Mouse (Mus musculus): ENCODE data around the gene Cacng2. TPM values are rescaled to one million over a fixed set of nuclear protein-coding genes. Genes with fewer than 3 reads are reported as not detected.

Cacng2 gene
- polyA plus RNA-seq (2014; fragmentation: Illumina TruSeq; extraction: RNeasy Lipid Tissue Mini Kit (QIAGEN cat#74804); ENCODE audit: low read depth, low replicate concordance), result 0.06 TPM

GRCm38 (mm10) chr15:78119704-78120103 is at the start of gene Cacng2:
Cacng2 (minus strand) TSS chr15:78120028.

DNA sequence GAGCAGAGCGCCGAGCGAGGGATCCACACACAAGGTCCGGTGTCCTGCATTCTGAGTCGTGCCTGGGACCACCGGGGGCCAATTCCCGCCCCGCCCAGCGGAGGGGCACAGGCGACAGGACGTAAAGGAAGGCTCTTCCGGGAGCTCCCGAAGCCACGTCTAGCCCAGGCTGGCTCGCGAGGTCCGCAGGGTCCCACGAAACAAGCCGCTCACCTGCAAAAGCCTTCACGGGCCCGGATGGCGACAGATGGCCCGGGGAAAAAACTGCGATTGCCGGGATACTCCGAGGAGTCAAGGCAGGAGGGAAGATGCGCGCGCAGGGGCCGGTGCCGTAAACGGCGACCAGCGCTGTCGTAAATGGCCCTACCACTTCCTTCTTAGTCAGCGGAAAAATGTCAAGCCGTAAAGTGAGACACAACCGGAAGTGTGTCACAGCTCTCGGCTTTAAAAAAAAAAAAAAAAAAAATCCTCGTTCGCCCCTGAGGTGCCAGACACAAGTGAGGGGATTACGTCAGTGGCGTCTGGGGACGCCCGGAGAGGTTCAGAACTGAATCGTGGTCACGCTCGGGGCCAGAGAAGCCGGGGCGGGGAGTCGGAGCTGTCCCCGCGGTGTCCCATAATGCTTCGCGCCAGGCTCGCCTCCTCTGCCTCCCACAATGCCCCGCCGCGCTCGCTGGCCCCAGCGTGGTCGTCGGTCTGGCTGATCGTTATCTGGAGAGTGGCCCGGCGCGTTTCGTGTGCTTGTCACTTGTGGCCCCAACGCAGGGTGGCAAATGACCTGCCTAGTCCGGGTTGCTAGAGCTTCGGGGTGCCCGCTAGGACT is 149.1 kb downstream of the Cacng2 start, which contains the start of gene Eif3d:
TSS of gene Eif3d (minus strand) at position 344 of the 823 bp plus-strand sequence.

GRCm38 (mm10) chr15:77956404-77956901 is 163.4 kb downstream of the Cacng2 start, which contains the start of gene Foxred2:
Foxred2 (minus strand) TSS chr15:77956722.

Other genes starting within 250 kb of the Cacng2 start
- 55.4 TPM for gene Txn2, start 191.0 kb downstream of the Cacng2 start, polyA plus RNA-seq (2014; fragmentation: Illumina TruSeq; extraction: RNeasy Lipid Tissue Mini Kit (QIAGEN cat#74804); ENCODE audit: low read depth, low replicate concordance)
- 2.6 TPM for gene Foxred2, start 163.3 kb downstream of the Cacng2 start, polyA plus RNA-seq (2014; fragmentation: Illumina TruSeq; extraction: RNeasy Lipid Tissue Mini Kit (QIAGEN cat#74804); ENCODE audit: low read depth, low replicate concordance)
- gene Eif3d, start 149.2 kb downstream of the Cacng2 start, polyA plus RNA-seq (2014; fragmentation: Illumina TruSeq; extraction: RNeasy Lipid Tissue Mini Kit (QIAGEN cat#74804); ENCODE audit: low read depth, low replicate concordance), result 19.7 TPM
- gene Ift27, start 54.1 kb upstream of the Cacng2 start, polyA plus RNA-seq (2014; fragmentation: Illumina TruSeq; extraction: RNeasy Lipid Tissue Mini Kit (QIAGEN cat#74804); ENCODE audit: low read depth, low replicate concordance), result 5.5 TPM
- not detected for gene Pvalb, start 86.4 kb upstream of the Cacng2 start, polyA plus RNA-seq (2014; fragmentation: Illumina TruSeq; extraction: RNeasy Lipid Tissue Mini Kit (QIAGEN cat#74804); ENCODE audit: low read depth, low replicate concordance)
- not detected for gene Ncf4, start 124.8 kb upstream of the Cacng2 start, polyA plus RNA-seq (2014; fragmentation: Illumina TruSeq; extraction: RNeasy Lipid Tissue Mini Kit (QIAGEN cat#74804); ENCODE audit: low read depth, low replicate concordance)
- gene Csf2rb2, start 185.7 kb upstream of the Cacng2 start, polyA plus RNA-seq (2014; fragmentation: Illumina TruSeq; extraction: RNeasy Lipid Tissue Mini Kit (QIAGEN cat#74804); ENCODE audit: low read depth, low replicate concordance), result 1.7 TPM
- 2.7 TPM for gene Csf2rb, start 205.7 kb upstream of the Cacng2 start, polyA plus RNA-seq (2014; fragmentation: Illumina TruSeq; extraction: RNeasy Lipid Tissue Mini Kit (QIAGEN cat#74804); ENCODE audit: low read depth, low replicate concordance)